In genomic region chr17:47599511-47600297, GRCm38 (mm10) we compare ENCODE assay signal across 7 mouse cellular contexts. TPM values are rescaled to one million over a fixed set of nuclear protein-coding genes. Genes with fewer than 3 reads are reported as not detected.
A peak's percentile ranks its signal among the peaks of the same experiment; 100 is the strongest.
DNase-seq lines count a peak whose midpoint lies in the region; ATAC-seq and TF ChIP-seq lines count a peak whose summit lies in the region.

No protein-coding gene starts in this region.

- no peaks in the 10 kb centered on the region for H3K9me3 ChIP-seq in G1E (replicated peaks)
- no peaks in the 10 kb centered on the region for H3K9me3 ChIP-seq in midbrain, embryonic 15.5 days

- no peak overlapping the region for H3K4me2 ChIP-seq in midbrain, embryonic 15.5 days

- no peak overlapping the region for H3K27ac ChIP-seq in midbrain, embryonic 15.5 days

- intact Hi-C loops in heart, postnatal 10 days (cut with DNase I) = no loop called here

- no peaks in the 10 kb centered on the region for H3K27me3 ChIP-seq in G1E (ENCODE audit: insufficient read depth, low read length)
- no peaks in the 10 kb centered on the region for H3K27me3 ChIP-seq in midbrain, embryonic 15.5 days (replicated peaks)

- peak overlapping the region; percentile 49; the same call in 1 of the 2 replicates for H3K4me3 ChIP-seq in G1E (ENCODE audit: low read depth, low read length)
- H3K4me3 ChIP-seq in midbrain, embryonic 15.5 days = no peak overlapping the region

- peak; percentile 54 for DNase-seq in CD4-positive, CD25-positive, alpha-beta regulatory T cell, adult 2 months (ENCODE audit: low read depth, low spot score)
- peak; percentile 67 for DNase-seq in G1E (ENCODE audit: low spot score)
- peak; percentile 48 to 52 for DNase-seq in heart, postnatal 10 days
- DNase-seq in lung, postnatal 10 days = peak; percentile 77
- no peak for DNase-seq in gastrocnemius, adult 8-10 months (ENCODE audit: low spot score in 2 of 2)
- no peak for DNase-seq in adrenal gland, postnatal 4 days (ENCODE audit: low spot score in 2 of 2)

- WGBS in midbrain, embryonic 15.5 days = 82% methylated on average over 11 of the region's 11 CpGs

- peaks cover 92% of the 10 kb centered on the region for H3K36me3 ChIP-seq in G1E (replicated peaks)
- peaks cover 32% of the 10 kb centered on the region for H3K36me3 ChIP-seq in midbrain, embryonic 15.5 days (replicated peaks)

- no peak overlapping the region for H3K9ac ChIP-seq in midbrain, embryonic 15.5 days

- no peak for TF ChIP-seq CTCF in G1E (IDR thresholded peaks at IDR 0.05; ENCODE audit: low read depth, low read length)

- peaks cover 70% of the 10 kb centered on the region for H3K4me1 ChIP-seq in G1E (ENCODE audit: insufficient read depth, low read depth, low read length)
- H3K4me1 ChIP-seq in midbrain, embryonic 15.5 days = peaks cover 30% of the 10 kb centered on the region

- peak; percentile 19; the same call in 1 of the 2 replicates for ATAC-seq in G1E (ENCODE audit: extremely low read depth, insufficient number of reproducible peaks, low FRiP score, poor library complexity, severe bottlenecking)
- ATAC-seq in midbrain, embryonic 15.5 days (replicated peaks) = no peak

RNA-seq across cellular contexts. Expression of gene Bysl, which starts 11.6 kb away (rescaled TPM):
- 8.1 and 11.8 TPM in 2 replicates for total RNA-seq in G1E (2014; fragmentation: Nextera tagmentation)
- total RNA-seq in G1E (2017) = 11.3 and 11.9 TPM in 2 replicates
- polyA plus RNA-seq in G1E (2012) = 35.2 and 44.0 TPM in 2 replicates
- total RNA-seq in heart, postnatal 10 days (2021) = 10 to 100 TPM; 17.2 to 19.0 TPM
- 10 to 100 TPM; 13.8 to 16.5 (median 14.2) TPM for total RNA-seq in gastrocnemius, adult 8-10 months (2022)
- 10 to 100 TPM; 12.5 to 14.3 TPM for total RNA-seq in adrenal gland, postnatal 4 days (2021)
- polyA plus RNA-seq in midbrain, embryonic 15.5 days (2015; fragmentation: Nextera tagmentation; extraction: Ambion mirVana) = 39.7 TPM in 2 replicates

RNA-seq across cellular contexts. Expression of gene Med20, which starts 11.7 kb away (rescaled TPM):
- 36.4 and 38.8 TPM in 2 replicates for total RNA-seq in G1E (2014; fragmentation: Nextera tagmentation)
- 59.8 and 60.8 TPM in 2 replicates for total RNA-seq in G1E (2017)
- 6.0 and 9.9 TPM in 2 replicates for polyA plus RNA-seq in G1E (2012)
- total RNA-seq in heart, postnatal 10 days (2021) = 10 to 100 TPM; 21.9 to 23.0 TPM
- 10 to 100 TPM; 13.3 to 19.3 (median 18.1) TPM for total RNA-seq in gastrocnemius, adult 8-10 months (2022)
- 10 to 100 TPM; 40.4 to 40.8 TPM for total RNA-seq in adrenal gland, postnatal 4 days (2021)
- 49.6 and 50.4 TPM in 2 replicates for polyA plus RNA-seq in midbrain, embryonic 15.5 days (2015; fragmentation: Nextera tagmentation; extraction: Ambion mirVana)

RNA-seq across cellular contexts. Expression of gene Gm20517, which starts 11.7 kb away (rescaled TPM):
- 2.7 and 9.6 TPM in 2 replicates for total RNA-seq in G1E (2014; fragmentation: Nextera tagmentation)
- 1.2 and 2.0 TPM in 2 replicates for total RNA-seq in G1E (2017)
- polyA plus RNA-seq in G1E (2012) = 0.05 TPM in 1 of 2 replicates, not detected in the other
- total RNA-seq in heart, postnatal 10 days (2021) = 1 to 10 TPM; 3.0 to 3.5 TPM
- 1 to 10 TPM in 3 of 4 experiments, under 1 TPM in 1; 0.77 to 2.8 (median 1.6) TPM for total RNA-seq in gastrocnemius, adult 8-10 months (2022)
- total RNA-seq in adrenal gland, postnatal 4 days (2021) = 1 to 10 TPM; 4.1 to 4.8 TPM
- 2.0 and 2.9 TPM in 2 replicates for polyA plus RNA-seq in midbrain, embryonic 15.5 days (2015; fragmentation: Nextera tagmentation; extraction: Ambion mirVana)

RNA-seq across cellular contexts. Expression of gene Usp49, which starts 30.8 kb away (rescaled TPM):
- total RNA-seq in G1E (2014; fragmentation: Nextera tagmentation) (16.0 and 41.7 TPM in 2 replicates), G1E (2017) (5.3 and 6.0 TPM in 2 replicates)
- 15.6 and 16.4 TPM in 2 replicates for polyA plus RNA-seq in G1E (2012)
- total RNA-seq in heart, postnatal 10 days (2021) = 1 to 10 TPM; 5.4 to 5.5 TPM
- total RNA-seq in gastrocnemius, adult 8-10 months (2022) = 1 to 10 TPM; 2.0 to 3.4 (median 3.2) TPM
- total RNA-seq in adrenal gland, postnatal 4 days (2021) = 10 to 100 TPM; 12.7 to 13.3 TPM
- 9.0 and 9.5 TPM in 2 replicates for polyA plus RNA-seq in midbrain, embryonic 15.5 days (2015; fragmentation: Nextera tagmentation; extraction: Ambion mirVana)

Comparison
In these comparisons a context has a peak if more than half of its experiments do, and no peak if none do; other contexts are left out.
1. DNase-seq: peak in CD4-positive, CD25-positive, alpha-beta regulatory T cell, adult 2 months (single experiment), G1E (single experiment), heart, postnatal 10 days (2 of 2) and lung, postnatal 10 days (single experiment); none in gastrocnemius, adult 8-10 months (0 of 2) and adrenal gland, postnatal 4 days (0 of 2).